Mouse (Mus musculus) heart, adult 11 months (tissue): ENCODE measurements around the gene Pgm5.
A peak's percentile ranks its signal among the peaks of the same experiment; 100 is the strongest.

ENCODE experiments used
- DNase-seq: peaks from one replicate; pipeline ENCODE4 v3.0.0; 2022

Gene Pgm5

GRCm38 (mm10) chr19:24762473-24763149 is 99.0 kb downstream of the Pgm5 start:
- DNase-seq: peak; percentile 83

GRCm38 (mm10) chr19:24756627-24757026 is 105.0 kb downstream of the Pgm5 start:
- DNase-seq: peak; percentile 56

- peak; percentile 14 for DNase-seq
Measured at GRCm38 (mm10) chr19:24754440-24754785, 107.2 kb downstream of the Pgm5 start.

GRCm38 (mm10) chr19:24753617-24754439 is 107.8 kb downstream of the Pgm5 start:
- DNase-seq: peak; percentile 93

- peak; percentile 53 for DNase-seq
Measured at GRCm38 (mm10) chr19:24752873-24753538, 108.6 kb downstream of the Pgm5 start.

- peak; percentile 16 for DNase-seq
Measured at GRCm38 (mm10) chr19:24746266-24746875, 115.3 kb downstream of the Pgm5 start.

GRCm38 (mm10) chr19:24742606-24743005 is 119.0 kb downstream of the Pgm5 start:
- DNase-seq: peak; percentile 62

GRCm38 (mm10) chr19:24738786-24739185 is 122.9 kb downstream of the Pgm5 start:
- peak; percentile 77 for DNase-seq

- DNase-seq: peak; percentile 76
Measured at GRCm38 (mm10) chr19:24738026-24738425, 123.6 kb downstream of the Pgm5 start.

GRCm38 (mm10) chr19:24735484-24736128 is 126.0 kb downstream of the Pgm5 start:
- DNase-seq: peak; percentile 91

- DNase-seq: peak; percentile 81
Measured at GRCm38 (mm10) chr19:24730661-24731060, 131.0 kb downstream of the Pgm5 start.

- no peak for DNase-seq
Measured at GRCm38 (mm10) chr19:24724362-24724761, 137.3 kb downstream of the Pgm5 start.

GRCm38 (mm10) chr19:24720448-24720847 is 141.2 kb downstream of the Pgm5 start:
- no peak for DNase-seq

GRCm38 (mm10) chr19:24719504-24719903 is 142.2 kb downstream of the Pgm5 start:
- DNase-seq: no peak

GRCm38 (mm10) chr19:24718021-24718420 is 143.6 kb downstream of the Pgm5 start:
- peak; percentile 31 for DNase-seq

GRCm38 (mm10) chr19:24716303-24717097 is 145.2 kb downstream of the Pgm5 start:
- DNase-seq: peak; percentile 71

GRCm38 (mm10) chr19:24708032-24708431 is 153.6 kb downstream of the Pgm5 start:
- DNase-seq: peak; percentile 93

- peak; percentile 87 for DNase-seq
Measured at GRCm38 (mm10) chr19:24707071-24707906, 154.4 kb downstream of the Pgm5 start.

- peak; percentile 74 for DNase-seq
Measured at GRCm38 (mm10) chr19:24705395-24705794, 156.3 kb downstream of the Pgm5 start.

- no peak for DNase-seq
Measured at GRCm38 (mm10) chr19:24704326-24704725, 157.3 kb downstream of the Pgm5 start.

GRCm38 (mm10) chr19:24703680-24704079 is 158.0 kb downstream of the Pgm5 start:
- DNase-seq: peak; percentile 91
